Mouse (Mus musculus) heart, postnatal 0 days (tissue): ENCODE results near the gene Npm3. TPM values are rescaled to one million over a fixed set of nuclear protein-coding genes. Genes with fewer than 3 reads are reported as not detected.
A peak's percentile ranks its signal among the peaks of the same experiment; 100 is the strongest.

Experiments
- ATAC-seq: fragments of 200-750 bp; cut with Nextera tagmentation; 2 replicates; pipeline ENCODE4 v1.8.0; 2017; ENCODE audit warnings: low read depth, moderate number of reproducible peaks, moderate library complexity; ENCODE audit not compliant: insufficient read depth
- DNase-seq: peaks from one replicate; pipeline ENCODE4 v3.0.0-alpha.2; 2016; ENCODE audit warnings: low spot score
- H3K27ac ChIP-seq: fragments of 300-500 bp; sonication (generic); 2 replicates; pipeline ENCODE4 v1.5.1; 2014; ENCODE audit warnings: low read depth, mild to moderate bottlenecking
- H3K27me3 ChIP-seq: fragments of 300-500 bp; sonication (generic); 2 replicates; pipeline ENCODE4 v1.6.1; 2014; ENCODE audit warnings: low read length, mixed read lengths; ENCODE audit not compliant: control insufficient read depth, insufficient read depth
- H3K36me3 ChIP-seq: fragments of 300-500 bp; sonication (generic); replicated peaks from 2 replicates; pipeline ENCODE4 v1.6.1; 2014; ENCODE audit warnings: low read length, mixed read lengths; ENCODE audit not compliant: control insufficient read depth, insufficient read depth
- H3K4me1 ChIP-seq: fragments of 300-500 bp; sonication (generic); 2 replicates; pipeline ENCODE4 v1.6.1; 2014; ENCODE audit warnings: antibody characterized with exemption; ENCODE audit not compliant: control insufficient read depth, insufficient read depth
- H3K4me2 ChIP-seq: fragments of 300-500 bp; sonication (generic); 2 replicates; pipeline ENCODE4 v1.6.1; 2014; ENCODE audit warnings: low read depth, mild to moderate bottlenecking, low read length, moderate library complexity
- H3K4me3 ChIP-seq: fragments of 300-500 bp; sonication (generic); 2 replicates; pipeline ENCODE4 v1.5.1; 2014; ENCODE audit warnings: low read depth, low read length
- H3K9ac ChIP-seq: fragments of 300-500 bp; sonication (generic); replicated peaks from 2 replicates; pipeline ENCODE4 v1.6.1; 2014; ENCODE audit warnings: low read depth, low read length, mixed read lengths
- H3K9me3 ChIP-seq: fragments of 300-500 bp; sonication (generic); replicated peaks from 2 replicates; pipeline ENCODE4 v1.6.1; 2016; ENCODE audit warnings: low read length; ENCODE audit not compliant: control insufficient read depth
- CTCF ChIP-seq: IDR thresholded peaks from 2 replicates; pipeline ENCODE4 v1.5.1; 2016; ENCODE audit warnings: antibody characterized with exemption, control low read depth, low read depth
- EP300 ChIP-seq: IDR thresholded peaks from 2 replicates; pipeline ENCODE4 v1.6.1; 2016; ENCODE audit warnings: antibody characterized with exemption, low read depth
- WGBS: fragments of 180-500 bp; shearing (Covaris S2); extraction: QIAGEN DNeasy Blood & Tissue Kit; methylation state at CpG from one replicate; pipeline ENCODE4 v1.1.7; 2014; 5-methylcytosine and 5-hydroxymethylcytosine counted together
- polyA plus RNA-seq: library from polyadenylated mRNA; unstranded; fragments of >200 nt; fragmentation: Nextera tagmentation; extraction: Ambion mirVana; gene quantifications from 2 replicates; pipeline ENCODE4 v1.2.1, GENCODE M21; 2015
- total RNA-seq: library from RNA; depleted of rRNA; stranded (reverse); fragments of >200 nt; gene quantifications from 2 replicates; pipeline ENCODE4 v1.2.3, GENCODE M21; 2014; ENCODE audit warnings: low replicate concordance

Gene Npm3
- total and polyA plus RNA-seq, 2 experiments from 2014 or later: 7.6 to 38.2 TPM

DNA sequence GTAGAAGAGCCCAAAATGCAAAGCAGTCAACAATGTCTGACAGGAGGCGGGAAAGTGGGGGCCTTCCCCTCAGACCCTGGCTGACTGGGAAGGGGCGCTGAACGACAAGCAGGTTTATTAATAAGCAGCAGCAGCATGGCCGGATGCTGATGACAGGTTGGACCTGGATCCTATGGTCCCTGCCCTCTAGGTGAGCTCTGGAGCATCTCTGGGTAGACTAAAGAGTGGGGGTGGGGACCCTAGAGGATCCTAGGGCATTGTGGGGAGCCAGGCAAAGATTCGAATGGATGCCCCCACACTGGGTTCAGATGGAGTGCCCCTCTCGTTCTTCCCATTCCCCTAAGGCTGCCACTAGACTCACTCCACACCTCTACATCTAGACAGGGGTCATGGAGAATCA lies 43.0 kb upstream of the Npm3 start:
- DNase-seq: no peak
- no peaks in the 10 kb centered on the region for H3K27me3 ChIP-seq
- no peak overlapping the region for H3K4me2 ChIP-seq
- ATAC-seq: no peak
- 77% methylated on average over 6 of the region's 6 CpGs for WGBS
- H3K9me3 ChIP-seq: no peaks in the 10 kb centered on the region
- H3K27ac ChIP-seq: no peak overlapping the region
- 0 out of 2 replicates have a peak, but pooled peaks cover 6% of the 10 kb centered on the region for H3K36me3 ChIP-seq
- H3K4me3 ChIP-seq: no peak overlapping the region
- no peaks in the 10 kb centered on the region for H3K4me1 ChIP-seq
- TF ChIP-seq EP300 (no peak), CTCF (no peak)
- no peak overlapping the region for H3K9ac ChIP-seq

DNA sequence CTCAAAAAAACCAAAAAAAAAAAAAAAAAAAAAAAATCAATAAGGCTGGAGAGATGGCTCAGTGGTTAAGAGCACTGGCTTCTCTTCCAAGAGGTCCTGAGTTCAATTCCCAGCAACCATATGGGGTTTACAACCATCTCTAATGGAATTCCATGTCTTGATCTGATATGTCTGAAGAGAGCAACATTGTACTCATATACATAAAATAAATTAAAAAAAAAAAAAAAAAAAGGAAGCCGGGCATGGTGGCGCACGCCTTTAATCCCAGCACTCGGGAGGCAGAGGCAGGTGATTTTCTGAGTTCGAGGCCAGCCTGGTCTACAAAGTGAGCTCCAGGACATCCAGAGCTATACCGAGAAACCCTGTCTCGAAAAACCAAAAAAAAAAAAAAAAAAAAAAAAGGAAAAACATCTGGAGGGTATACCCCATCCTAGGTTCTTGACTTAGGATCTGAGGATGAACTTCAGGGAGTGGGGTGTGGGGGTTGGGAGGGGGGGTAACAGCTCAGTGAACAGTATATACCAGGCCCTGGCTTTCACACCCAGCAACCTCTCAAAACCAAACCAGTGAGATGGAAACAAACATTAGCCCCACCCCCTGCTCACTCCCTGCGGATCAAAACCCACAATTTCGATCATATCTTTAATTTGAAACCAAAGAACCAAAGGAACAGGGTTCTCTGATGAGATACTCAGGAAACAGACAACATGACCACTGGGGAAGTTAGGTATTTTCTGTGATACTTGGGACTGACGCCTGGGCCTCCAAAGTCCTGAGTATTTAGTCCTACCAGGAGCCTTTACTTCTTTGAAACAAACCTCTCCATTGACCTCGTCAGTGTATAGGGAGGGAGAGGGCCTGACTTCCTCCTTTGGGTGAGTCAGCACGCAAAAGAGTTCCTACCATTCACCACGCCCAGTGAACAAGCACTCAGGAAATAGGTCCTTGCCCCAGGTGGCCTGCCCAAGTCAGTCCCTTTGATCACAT lies 40.8 kb upstream of the Npm3 start:
- H3K4me1 ChIP-seq: no peaks in the 10 kb centered on the region
- no peaks in the 10 kb centered on the region for H3K27me3 ChIP-seq
- H3K36me3 ChIP-seq: 0 out of 2 replicates have a peak, but pooled peaks cover 6% of the 10 kb centered on the region
- no peak overlapping the region for H3K9ac ChIP-seq
- ATAC-seq (no peak), DNase-seq (no peak)
- TF ChIP-seq CTCF (no peak), EP300 (no peak)
- H3K4me2 ChIP-seq: no peak overlapping the region
- H3K9me3 ChIP-seq: no peaks in the 10 kb centered on the region
- WGBS: 75% methylated on average over 11 of the region's 13 CpGs
- no peak overlapping the region for H3K4me3 ChIP-seq
- H3K27ac ChIP-seq: no peak overlapping the region

DNA sequence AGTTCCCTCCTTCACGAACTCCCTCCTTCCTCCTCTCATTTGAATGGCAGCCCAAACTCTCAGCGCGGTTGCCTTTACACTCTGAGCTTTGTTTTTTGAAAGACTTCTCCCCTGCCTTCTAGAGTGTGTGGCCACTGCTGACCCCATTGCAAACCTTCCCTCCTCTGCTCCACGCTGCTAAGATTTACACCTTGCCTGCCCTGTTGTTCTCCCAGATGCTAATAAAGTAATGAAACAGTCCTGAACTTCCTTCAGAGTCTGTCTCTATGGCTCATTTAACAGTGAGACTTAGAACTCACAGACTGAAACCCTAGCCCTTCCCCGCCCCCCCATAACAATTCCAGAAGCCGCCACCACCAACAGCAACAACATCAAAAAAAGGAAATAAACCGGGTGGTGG lies 40.0 kb upstream of the Npm3 start:
- Histone ChIP-seq H3K9ac (no peak overlapping the region), H3K27me3 (no peaks in the 10 kb centered on the region), H3K4me1 (no peaks in the 10 kb centered on the region), H3K27ac (no peak overlapping the region), H3K9me3 (no peaks in the 10 kb centered on the region), H3K4me2 (no peak overlapping the region), H3K4me3 (no peak overlapping the region), H3K36me3 (0 out of 2 replicates have a peak, but pooled peaks cover 6% of the 10 kb centered on the region)
- TF ChIP-seq EP300 (no peak), CTCF (no peak)
- no peak for DNase-seq
- no peak for ATAC-seq
- WGBS: 80% methylated on average over 7 of the region's 7 CpGs

DNA sequence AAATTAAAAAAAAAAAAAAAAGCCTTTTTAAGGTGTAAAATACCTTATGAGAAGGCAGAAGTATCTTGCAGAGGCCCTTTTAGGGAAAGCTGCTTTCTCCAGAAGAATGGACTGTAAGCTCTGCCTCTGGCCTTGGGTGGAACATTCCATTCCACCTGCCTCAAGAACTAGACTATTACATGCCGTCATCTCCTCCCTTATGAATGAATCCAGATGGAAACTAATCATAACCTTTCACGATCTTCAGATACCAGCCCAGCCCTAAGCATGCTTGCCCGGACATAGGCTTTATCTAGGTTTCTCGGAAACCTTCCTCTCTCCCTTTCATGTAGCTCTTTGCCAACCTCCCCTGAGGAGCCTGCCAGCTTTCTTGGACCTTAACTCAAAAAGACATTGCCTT lies 38.9 kb upstream of the Npm3 start:
- Histone ChIP-seq H3K27ac (no peak overlapping the region), H3K36me3 (no peaks in the 10 kb centered on the region), H3K9ac (no peak overlapping the region), H3K9me3 (no peaks in the 10 kb centered on the region), H3K4me1 (no peaks in the 10 kb centered on the region), H3K4me3 (no peak overlapping the region), H3K4me2 (no peak overlapping the region), H3K27me3 (no peaks in the 10 kb centered on the region)
- WGBS: 39% methylated on average over 4 of the region's 4 CpGs
- TF ChIP-seq CTCF: no peak
- no peak for TF ChIP-seq EP300
- DNase-seq: peak; percentile 20
- ATAC-seq: no peak

DNA sequence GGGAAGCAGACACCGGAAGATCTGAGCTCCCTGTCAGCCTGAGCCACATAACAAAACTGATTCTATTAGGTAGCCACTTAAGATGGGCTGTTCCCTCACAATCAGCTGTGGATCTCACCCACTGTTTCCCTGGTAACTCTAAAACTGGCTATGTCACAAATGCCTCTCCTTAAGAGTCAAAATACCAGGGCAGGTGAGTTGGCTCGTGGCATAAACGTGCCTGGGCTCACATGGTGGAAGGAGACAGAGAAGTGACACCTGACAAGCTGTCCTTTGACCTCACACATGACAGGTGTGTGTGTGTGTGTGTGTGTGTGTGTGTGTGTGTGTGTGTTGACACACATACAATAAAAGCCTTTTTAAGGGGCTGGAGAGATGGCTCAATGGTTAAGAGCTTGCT lies 38.1 kb upstream of the Npm3 start:
- no peak overlapping the region for H3K4me2 ChIP-seq
- H3K27ac ChIP-seq: no peak overlapping the region
- H3K4me3 ChIP-seq: no peak overlapping the region
- ATAC-seq (no peak), DNase-seq (no peak)
- no peak overlapping the region for H3K9ac ChIP-seq
- no peaks in the 10 kb centered on the region for H3K9me3 ChIP-seq
- H3K4me1 ChIP-seq: no peaks in the 10 kb centered on the region
- no peaks in the 10 kb centered on the region for H3K27me3 ChIP-seq
- H3K36me3 ChIP-seq: no peaks in the 10 kb centered on the region
- no peak for TF ChIP-seq EP300
- TF ChIP-seq CTCF: no peak
- 60% methylated on average over 3 of the region's 3 CpGs for WGBS
